Mouse (Mus musculus) cerebellum, postnatal 4 days (tissue): ENCODE data around the gene Med11.
"Not testable (repeated sequence)": the region's sequence is repeated elsewhere in the genome, so short reads cannot be mapped to it uniquely, and the experiment has no call there.

Experiments
- DNase-seq, 2 experiments: peaks; one replicate each; pipeline ENCODE4 v3.0.0; 2022; ENCODE audit warnings: low spot score in 2 of 2, mixed read lengths in 1 of 2

Gene Med11

DNA sequence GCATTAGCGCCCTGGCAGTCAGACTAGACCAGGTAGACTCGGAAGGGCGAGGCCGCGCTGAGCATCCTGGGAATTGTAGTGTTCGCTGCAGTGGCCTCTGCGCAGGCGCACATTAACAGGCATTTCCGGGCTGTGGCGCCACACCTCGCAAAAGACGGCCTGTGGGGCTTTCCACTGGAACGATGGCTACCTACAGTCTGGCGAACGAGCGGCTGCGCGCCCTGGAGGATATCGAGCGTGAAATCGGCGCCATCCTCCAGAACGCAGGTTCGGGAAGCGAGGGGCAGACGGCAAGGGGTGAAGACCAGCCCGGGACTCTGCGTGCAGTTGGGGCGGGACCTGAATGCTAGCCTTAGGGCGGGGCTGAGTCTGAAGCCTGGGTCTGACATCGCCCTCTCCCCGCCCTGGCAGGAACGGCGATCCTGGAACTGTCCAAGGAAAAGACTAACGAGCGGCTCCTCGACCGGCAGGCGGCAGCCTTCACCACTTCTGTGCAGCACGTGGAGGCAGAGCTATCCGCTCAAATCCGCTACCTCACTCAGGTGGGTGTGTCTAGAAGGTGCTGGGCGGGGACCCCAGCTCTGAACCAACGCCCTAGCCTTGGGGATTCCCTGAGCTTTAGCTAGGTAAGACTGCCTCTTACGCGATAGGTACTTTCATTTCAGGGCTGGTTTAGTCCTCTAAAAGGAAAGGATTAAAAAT, at the start of gene Med11:
Med11 (plus strand) TSS at position 123 of the 702 bp plus-strand sequence.
- DNase-seq, result peak; percentile 83 to 95

DNA sequence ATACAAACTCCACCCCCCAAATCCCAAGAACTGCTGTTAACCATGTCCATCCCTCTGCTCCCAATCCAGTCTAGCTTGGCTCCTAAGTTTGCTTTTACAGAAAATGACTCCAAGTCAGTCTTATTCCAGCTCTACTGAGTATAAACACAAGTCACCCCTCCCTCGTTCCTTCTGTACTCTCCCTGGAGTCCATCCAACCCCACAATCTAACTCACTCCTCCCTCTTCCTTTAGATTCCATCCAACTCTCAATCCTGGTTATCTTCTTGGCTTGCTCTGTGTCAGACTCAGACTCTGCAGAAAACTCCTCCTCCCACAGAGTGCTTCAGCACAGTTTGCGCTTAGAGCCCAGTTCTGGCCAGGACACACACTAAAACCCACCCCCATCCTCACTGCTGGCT, 48.1 kb upstream of the Med11 start:
- no peak for DNase-seq

DNA sequence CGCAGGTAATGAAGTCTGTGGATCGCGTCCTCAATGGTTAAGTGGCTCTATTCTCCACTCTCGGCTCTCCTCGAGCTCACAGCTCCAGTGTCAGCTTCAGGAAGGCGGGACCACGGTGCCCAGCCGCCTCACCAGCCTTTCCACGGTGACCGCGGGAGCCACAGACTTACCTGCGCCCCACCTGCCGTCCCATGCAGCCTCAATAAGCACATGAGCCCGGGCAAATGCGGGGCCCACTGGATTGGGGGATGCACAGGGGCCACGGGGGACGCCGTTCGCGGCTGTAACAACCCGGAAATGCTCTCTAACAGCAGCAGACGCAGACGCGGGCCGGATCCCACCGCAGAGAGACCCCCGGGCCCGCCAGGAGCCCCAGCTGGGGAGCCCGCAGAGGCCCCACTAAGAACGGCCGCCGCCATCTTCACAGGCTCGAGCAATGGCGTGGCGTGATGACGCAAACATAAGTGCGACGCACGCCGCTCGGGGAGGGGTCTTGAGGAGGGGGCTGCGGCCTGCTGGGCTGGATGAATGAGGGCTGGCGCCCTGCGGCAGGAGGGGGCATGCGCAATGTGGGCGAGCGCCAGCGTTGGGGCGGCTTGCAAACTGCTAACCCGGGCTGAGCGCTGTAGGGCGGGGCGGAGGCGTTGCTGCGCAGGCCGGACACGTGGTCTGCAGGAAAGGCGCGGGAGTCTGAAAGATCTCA, 42.0 kb upstream of the Med11 start, which contains the start of gene Pelp1:
Pelp1 (minus strand) TSS at position 438 of the 703 bp plus-strand sequence.
- peak; percentile 91 to 94 for DNase-seq

DNA sequence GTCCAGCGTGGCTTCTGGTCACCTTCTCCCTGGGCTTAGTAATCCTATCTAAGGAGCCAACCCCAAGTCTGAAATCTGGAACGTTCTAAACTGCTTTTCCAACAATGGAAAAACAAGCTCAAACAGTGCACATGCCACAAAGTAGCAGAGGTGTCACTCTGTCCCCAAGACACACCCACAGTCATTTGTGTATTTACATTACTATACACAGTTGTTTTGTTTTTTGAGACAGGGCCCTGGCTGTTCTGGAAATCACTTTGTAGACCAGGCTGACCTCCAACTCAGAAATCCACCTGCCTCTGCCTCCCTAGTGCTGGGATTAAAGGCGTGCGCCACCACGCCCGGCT, 41.4 kb upstream of the Med11 start:
- no peak for DNase-seq

DNA sequence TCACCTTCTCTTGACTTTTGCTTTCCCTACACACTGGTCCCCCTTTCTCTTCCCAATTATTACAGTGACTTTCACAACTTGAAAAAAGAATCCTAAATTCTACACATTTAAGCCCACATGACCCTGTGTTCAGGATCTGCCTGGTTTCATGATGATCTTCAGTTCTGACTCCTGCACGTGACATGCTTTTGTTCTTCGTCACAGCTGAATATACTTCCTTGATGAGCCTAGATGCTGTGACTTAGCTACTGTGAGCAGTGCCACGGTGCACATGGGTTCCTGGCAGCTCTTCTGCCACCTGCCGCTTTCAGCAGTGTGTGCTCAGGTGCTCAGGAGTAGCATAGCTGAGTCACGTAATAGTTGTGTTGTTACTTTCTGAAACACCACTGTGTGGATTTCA, 39.1 kb upstream of the Med11 start:
- DNase-seq, result no peak

DNA sequence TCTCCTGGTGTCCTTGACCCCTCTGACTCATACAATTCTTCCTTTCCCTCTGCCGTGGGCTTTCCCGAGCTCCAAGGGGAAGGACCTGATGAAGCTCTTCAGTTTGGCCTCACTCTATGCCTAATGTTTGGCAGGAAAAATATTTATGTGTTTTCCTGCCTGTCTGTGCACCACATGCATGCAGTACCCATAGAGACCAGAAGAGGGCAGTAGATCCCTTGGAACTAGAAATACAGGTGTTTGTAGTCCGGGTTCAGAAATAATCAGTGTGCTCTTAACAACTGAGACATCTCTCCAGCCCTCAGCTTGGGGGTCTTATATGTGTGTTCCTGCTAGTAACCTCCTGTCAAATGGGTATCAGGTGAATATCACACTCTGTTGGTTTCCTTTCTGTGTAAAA, 37.8 kb upstream of the Med11 start:
- peak; percentile 68 to 82 for DNase-seq

DNA sequence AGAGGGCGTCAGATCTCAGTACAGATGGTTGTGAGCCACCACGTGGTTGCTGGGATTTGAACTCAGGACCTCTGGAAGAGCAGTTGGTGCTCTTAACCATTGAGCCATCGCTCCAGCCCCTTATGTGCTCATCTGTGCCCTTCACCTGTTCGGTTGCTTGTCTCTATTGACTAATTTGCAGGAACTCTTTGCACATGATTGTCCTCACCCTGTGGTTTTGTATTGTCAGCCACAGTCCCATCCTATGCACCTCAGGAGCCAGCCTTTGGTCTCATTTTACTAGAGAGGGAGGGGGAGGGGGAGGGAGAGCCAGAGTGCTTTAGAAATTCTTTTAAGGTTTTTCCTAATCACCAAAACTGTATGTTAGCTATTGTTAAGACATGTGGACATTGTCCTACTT, 33.5 kb upstream of the Med11 start:
- DNase-seq, result no peak

DNA sequence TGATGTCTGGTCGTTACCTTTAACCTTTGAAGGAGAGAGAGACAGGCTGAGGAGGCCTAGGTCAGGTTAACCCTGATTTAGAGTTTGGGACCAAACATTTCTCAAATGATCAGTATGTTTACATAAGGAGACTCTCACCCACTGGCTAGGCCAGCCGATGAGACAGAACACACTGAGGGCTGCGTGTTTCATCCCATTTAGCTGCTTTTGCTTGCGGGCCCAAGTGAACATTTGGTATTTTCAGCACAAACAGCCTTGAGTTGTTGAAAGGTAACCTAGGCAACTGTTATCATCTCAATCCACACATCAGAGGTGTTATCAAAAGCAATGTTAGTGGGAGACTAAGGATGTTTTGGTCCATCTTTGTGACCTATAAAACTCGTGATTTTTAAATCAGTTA, 32.2 kb upstream of the Med11 start:
- DNase-seq, result no peak

DNA sequence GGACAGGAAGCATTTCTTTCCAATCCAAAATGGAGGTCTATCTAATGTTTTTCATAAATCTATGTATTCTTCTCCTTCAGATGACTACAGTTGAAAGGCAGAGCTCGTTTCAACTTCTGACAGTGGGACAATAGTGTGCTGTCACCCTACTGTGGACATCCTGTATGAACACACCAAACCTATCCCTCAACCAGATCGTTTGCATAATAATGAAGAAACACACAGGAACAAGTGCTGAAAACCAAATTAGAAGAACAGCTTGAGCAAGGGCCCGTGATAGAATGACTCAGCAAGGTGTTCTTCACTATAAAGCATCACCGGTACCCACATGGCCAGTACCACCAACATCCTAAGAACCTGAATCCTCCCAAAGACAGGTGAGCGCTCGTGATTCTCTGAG, 25.1 kb upstream of the Med11 start:
- DNase-seq, result not testable (repeated sequence)

DNA sequence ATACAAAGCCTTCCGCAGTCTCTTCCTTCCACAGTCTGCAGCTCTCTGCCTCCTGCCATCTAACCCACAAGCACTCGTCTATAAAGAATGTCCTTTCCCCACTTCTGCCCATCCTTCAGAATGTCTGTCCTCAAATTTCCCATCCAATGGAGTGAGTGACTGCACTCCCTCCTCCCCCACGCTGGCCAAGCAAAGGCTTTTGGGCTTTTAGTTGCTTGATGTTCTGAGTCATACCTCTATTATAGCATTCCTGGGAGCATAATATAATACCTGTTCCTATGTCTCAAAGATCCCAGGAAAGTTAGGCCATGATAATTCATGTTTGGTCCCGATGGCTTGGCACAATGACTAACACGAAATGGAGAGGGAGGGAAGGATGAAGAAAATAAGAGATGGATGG, 20.1 kb upstream of the Med11 start:
- no peak for DNase-seq

DNA sequence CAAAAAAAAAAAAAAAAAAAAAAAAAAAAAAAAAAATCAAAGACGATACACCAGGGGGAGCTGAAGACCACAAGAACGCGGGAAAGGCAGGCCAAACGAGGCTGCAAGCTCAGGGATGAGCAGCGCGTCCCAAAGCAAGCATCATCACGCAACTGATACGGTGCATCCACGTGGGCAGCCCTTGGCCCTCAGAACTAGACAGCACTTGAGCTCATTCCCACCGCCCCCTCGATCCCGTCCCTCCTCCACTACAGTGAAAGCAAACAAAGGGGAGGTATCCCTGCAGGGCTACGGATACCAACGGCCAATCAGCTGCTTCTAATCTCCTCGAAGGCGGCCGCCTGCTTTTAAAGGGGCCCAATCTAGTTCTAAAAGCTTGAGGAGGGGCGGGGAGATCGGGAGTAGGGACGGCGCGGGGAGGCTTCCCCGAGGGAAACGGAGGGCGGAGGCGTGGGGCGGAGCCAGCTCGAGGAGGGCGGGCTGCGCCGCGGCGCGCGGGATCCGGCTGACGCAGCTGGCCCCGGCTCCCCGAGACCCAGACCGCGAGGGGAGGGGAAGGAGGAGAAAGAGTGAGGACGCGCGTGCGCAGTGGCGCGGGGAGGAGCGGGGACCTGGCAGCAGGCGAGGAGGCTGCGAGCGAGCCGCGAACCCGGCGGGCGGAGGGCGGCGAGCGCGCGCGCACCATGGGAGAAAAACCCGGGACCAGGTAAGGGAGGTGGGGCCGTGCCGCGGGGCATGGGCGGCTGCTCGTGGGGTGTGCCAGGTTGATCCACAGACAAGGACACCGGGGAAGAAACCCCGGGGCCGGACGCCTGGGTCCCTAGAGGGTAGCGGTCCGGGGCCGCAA, 19.4 kb upstream of the Med11 start, which contains the start of gene Arrb2:
Arrb2 (plus strand) TSS at position 588 of the 847 bp plus-strand sequence.
- DNase-seq, result peak; percentile 97 to 98

DNA sequence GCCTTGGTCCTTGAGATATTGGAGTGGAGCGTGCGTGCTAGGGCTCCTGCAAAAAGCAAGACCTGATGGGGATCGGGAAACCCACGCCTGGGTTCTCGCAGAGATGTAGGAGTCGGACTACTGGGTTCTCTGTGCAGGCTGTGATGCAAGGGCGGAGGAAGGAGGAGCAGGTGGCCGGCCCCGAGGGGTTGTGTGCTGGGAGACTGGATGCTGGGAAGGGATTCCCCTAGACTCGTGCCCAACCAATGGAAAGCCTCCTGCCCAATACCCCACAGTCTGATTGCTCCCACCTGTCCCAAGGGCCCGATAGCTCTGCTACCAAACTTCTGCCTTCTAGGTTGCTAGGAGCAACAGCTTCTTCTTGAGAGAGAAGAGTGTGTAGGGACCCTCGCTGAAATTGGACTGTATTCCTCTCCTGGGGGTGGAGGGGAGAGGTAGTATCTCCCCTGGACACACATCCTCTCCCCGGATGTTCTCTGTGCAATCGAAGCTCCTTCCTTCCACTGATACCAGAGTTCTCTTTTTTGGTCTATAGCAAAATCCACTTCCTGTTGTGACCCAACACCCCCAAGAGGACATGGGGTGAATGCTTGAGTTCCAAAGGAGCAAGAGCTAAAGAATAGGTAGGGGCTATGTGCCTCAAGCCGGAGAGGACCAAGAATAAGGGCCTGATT, 18.7 kb upstream of the Med11 start:
- no peak for DNase-seq

DNA sequence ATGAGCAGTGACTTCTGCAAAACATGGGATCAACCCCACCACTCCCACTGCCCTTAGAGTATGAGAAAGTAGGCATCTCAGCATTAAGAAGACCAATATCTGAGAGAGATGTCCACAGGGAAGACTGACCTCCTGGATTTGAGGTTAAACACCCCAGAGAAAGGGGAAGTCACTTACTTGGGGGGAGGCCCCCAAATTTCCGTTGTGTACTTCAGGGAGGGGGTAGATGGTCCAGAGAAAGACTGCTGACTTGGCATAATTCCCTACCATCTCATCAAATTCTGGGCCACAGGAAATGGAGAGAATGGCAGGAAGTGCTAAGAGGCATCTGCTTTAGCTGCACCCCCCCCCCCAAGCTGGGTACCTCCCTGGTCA, 18.2 kb upstream of the Med11 start:
- no peak for DNase-seq

DNA sequence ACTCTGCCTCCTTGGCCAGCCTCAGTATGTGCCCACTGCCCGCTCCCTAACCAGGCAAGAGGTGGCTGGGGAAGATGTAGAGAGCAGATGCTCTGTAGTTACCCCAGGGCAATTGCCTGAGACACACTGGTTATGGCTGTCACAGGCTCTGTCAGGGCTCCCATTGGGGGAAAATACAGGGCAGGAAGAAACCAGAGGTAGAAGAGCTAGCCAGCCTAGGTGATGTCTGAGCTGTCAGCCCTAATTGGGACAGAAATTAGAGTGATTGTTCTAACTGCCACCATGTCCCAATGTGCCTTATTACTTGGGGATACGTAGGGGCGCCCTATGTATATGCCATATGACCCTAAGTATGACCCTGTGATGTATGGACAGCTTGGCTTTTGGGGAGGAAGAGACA, 17.8 kb upstream of the Med11 start:
- DNase-seq, result no peak

DNA sequence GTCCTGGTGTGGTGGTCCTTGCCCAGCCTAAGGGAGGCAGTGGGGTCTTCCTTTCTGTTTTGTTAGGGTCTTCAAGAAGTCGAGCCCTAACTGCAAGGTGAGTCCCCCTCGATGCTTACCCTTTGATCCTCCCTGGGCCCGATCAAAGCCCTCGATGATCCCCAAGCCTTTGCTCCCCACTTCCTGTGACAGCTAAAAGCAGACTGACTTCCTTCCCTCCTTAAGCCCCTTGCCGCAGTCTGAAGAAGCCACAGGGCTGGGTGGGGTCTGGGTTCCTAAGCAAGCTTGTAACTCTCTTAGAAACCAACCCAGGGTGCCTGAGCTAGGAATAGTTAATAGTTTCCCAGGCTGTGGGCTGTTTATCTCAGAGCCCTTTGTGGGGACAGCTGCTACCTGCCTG, 16.2 kb upstream of the Med11 start:
- no peak for DNase-seq

DNA sequence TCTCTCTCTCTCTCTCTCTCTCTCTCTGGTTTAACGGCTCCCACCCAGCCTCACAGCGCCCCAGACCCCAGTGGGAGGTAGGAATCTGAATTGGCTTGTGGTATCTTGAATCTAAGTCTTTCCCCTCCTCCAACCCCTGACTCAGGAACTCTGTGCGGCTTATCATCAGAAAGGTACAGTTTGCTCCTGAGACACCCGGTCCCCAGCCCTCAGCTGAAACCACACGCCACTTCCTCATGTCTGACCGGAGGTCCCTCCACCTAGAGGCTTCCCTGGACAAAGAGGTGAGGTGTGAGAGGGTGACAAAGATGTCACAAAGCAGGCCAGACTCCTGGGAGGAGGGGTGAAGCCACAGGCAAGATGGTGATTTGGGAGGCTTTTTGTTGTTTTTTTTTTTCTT, 14.3 kb upstream of the Med11 start:
- DNase-seq, result no peak

DNA sequence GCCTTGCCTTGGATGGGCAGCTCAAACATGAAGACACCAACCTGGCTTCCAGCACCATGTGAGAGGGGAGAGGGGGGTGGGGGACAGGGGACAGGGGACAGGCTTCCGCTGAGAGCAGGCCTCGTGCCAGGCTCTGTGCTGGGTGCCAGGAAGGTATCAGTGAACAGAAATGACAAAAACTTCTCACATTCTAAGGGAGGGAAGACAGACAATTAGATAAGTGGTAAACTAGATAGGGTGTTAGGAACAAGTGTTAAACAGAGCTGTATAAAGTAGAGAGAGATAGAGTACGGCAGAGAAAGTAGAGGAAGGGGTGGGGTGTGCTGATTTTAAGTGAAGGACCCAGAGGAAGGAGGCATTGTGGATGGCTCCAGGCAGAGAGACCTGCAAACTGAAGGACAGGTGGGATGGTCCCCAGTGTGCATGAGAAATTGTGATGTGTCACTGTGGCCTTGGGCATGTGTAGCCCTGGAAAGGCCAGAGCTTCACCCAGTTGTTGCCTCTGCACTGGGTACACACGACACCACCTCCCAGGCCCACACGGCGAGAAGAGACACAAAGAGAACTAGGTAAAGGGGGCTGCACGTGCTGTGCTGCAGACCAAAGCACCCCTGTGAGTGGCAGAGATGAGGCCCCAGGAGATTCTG, 12.9 kb upstream of the Med11 start:
- DNase-seq, result no peak

DNA sequence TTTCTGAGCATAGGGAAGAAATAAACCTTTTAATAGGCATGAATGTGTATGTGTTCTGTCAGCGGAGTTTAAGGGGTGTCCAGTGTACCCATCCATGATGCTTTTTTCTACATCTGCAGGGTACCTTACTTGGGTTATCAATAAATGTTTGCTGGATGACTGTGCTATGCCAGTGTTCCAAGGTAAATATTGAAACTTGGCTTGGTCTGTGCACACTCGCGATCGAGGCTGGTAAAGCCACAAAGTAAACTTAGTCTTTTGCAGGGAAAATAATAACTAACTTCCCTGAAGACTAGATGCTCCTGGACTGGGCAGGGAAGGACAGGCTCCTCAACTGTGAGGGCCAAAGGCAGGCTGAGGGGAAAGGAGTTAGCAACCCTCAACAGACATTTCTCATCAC, 11.1 kb upstream of the Med11 start:
- no peak for DNase-seq

DNA sequence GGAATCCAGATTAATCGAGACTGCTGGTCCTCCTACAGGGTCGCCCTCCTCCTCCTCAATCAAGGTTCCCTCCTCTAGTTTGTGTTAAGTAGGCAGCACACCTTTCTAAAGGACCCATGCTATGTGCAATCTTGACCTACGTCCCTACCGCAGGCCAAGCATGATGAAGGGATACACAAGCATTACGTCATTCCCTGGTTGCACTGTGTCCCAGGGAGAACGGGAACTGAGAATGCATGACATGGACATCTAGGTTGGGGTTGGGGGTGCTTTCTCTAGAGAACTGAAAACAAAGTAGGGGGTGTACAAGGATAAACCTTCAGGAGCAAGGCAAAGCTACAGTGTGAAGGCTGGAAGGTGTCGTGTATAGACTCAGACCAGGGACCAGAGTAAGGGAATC, 9.8 kb upstream of the Med11 start:
- DNase-seq, result no peak

DNA sequence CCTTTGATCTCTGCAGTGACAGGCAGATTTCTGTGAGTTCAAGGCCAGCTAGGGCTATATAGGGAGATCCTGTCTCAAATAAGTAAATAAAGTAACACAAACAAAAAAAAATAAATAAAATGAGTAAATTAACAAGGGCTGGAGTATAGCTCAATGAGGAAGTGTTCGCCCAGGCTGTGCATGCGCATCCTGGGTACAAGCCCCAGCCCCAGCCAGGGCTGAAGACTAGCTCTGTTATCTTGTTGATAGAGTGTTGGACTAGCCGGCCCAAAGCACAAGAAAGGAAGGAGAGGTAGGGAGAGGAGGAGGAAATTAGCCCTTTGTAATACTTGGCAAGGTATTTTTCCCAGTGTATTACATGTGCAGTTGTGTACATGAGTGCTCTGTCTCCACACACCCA, 7.8 kb upstream of the Med11 start:
- DNase-seq, result no peak

DNA sequence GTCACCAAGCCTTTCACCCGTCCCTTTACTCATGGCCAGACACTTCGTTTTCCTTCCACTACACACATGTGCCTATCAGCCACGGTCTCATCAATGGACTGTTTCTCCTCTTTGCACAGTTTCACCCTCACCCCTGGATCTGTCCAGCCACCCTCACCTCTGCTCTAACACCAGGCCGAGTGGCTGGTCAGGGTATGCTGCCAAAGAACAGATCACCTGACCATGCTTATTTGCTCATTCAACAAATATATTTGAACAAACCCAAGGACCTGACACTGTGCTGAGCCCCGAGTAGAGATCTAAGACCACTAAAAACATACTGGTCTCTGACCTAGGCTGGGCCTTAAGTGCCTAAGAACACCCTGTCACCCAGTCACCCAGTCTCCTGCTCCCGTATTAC, 7.1 kb upstream of the Med11 start:
- DNase-seq, result no peak

DNA sequence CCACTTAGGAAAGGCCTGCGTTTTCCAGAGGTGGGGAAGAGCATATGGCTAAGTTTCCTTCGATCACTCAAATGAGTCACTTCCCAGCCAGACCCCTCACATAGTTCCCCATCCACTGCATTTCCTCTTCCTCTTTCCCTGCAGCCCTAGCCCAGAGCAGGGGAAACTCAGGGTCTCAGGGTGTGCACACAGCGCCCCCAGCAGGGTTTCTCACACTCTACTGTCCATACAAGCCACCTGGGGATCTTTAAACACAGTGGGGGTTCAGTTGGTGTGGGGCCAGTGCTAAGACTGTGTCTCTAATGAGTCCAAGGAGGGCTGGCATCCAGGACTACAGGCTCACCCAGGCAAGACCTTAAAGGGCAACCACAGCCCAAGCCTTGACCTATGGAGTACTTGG, 5.0 kb upstream of the Med11 start:
- no peak for DNase-seq
